In the genomic region with DNA sequence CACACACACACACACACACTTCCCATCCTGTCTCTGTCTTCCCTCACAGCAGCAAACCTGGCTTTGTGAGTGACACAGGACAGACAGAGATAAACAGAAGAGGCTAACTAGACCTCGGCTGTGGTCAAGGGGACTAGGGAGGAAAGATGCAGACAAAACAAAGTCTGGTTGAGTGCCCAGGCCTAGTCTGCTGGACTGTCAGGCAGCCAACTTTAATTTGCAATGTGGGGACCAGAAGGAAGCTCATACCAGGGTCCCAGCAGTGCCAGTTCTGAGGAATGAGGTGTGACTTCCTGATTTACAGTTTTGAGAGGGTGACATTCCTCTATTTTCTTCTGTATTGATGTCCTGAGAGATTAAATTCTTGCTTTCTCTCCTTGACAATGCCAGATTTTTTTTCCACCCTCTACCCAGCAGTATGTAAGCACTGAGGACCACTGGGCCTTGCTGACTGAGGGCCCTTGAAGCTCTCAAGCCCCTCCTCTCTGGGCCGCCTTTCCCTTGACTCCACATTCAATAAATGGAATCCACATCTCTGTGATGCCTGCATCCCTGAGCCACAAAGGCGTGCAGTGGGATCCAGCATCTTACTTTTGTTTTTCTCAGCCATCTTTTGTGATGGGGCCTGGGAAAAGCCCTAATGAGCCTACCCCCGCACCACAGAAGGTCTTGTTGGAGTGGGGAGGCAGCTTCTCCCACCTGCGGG, we compare ENCODE assay signal across 8 mouse cellular contexts.
DNase-seq lines count a peak whose midpoint lies in the region; ATAC-seq lines count a peak whose summit lies in the region.

No protein-coding gene starts in this region.

- no peak overlapping the region for H3K9ac ChIP-seq in intestine, embryonic 16.5 days (ENCODE audit: low read depth, low read length)
- no peak overlapping the region for H3K9ac ChIP-seq in intestine, embryonic 15.5 days

- H3K27me3 ChIP-seq in embryonic facial prominence, embryonic 10.5 days (replicated peaks; ENCODE audit: low read depth, poor library complexity, severe bottlenecking) = peaks cover 10% of the 10 kb centered on the region; the same call in 1 of the 2 replicates
- no peaks in the 10 kb centered on the region for H3K27me3 ChIP-seq in intestine, embryonic 16.5 days (replicated peaks; ENCODE audit: control insufficient read depth, insufficient read depth, low read length)
- no peaks in the 10 kb centered on the region for H3K27me3 ChIP-seq in intestine, embryonic 15.5 days (replicated peaks)

- H3K4me2 ChIP-seq in intestine, embryonic 16.5 days (ENCODE audit: low read depth, low read length) = no peak overlapping the region
- no peak overlapping the region for H3K4me2 ChIP-seq in intestine, embryonic 15.5 days (replicated peaks)

- H3K27ac ChIP-seq in embryonic facial prominence, embryonic 10.5 days (replicated peaks) = peak overlapping the region; percentile 68
- no peak overlapping the region for H3K27ac ChIP-seq in intestine, embryonic 16.5 days (ENCODE audit: low read length)
- H3K27ac ChIP-seq in intestine, embryonic 15.5 days = no peak overlapping the region

- H3K9me3 ChIP-seq in embryonic facial prominence, embryonic 10.5 days = no peaks in the 10 kb centered on the region
- H3K9me3 ChIP-seq in intestine, embryonic 16.5 days (ENCODE audit: control insufficient read depth, low read length) = no peaks in the 10 kb centered on the region
- no peaks in the 10 kb centered on the region for H3K9me3 ChIP-seq in intestine, embryonic 15.5 days

- H3K4me1 ChIP-seq in embryonic facial prominence, embryonic 10.5 days = peaks cover 27% of the 10 kb centered on the region
- H3K4me1 ChIP-seq in intestine, embryonic 16.5 days (ENCODE audit: control insufficient read depth, insufficient read depth, low read length) = peaks cover 4% of the 10 kb centered on the region; the same call in 1 of the 2 replicates
- 0 out of 2 replicates have a peak, but pooled peaks cover 3% of the 10 kb centered on the region for H3K4me1 ChIP-seq in intestine, embryonic 15.5 days (replicated peaks)

- H3K4me3 ChIP-seq in embryonic facial prominence, embryonic 10.5 days = peak overlapping the region; percentile 37; the same call in 1 of the 2 replicates
- no peak overlapping the region for H3K4me3 ChIP-seq in intestine, embryonic 16.5 days (ENCODE audit: low read length)
- no peak overlapping the region for H3K4me3 ChIP-seq in intestine, embryonic 15.5 days (replicated peaks)

- WGBS in embryonic facial prominence, embryonic 10.5 days = 23% methylated on average over 5 of the region's 5 CpGs
- WGBS in intestine, embryonic 16.5 days = 41% methylated on average over 5 of the region's 5 CpGs
- 41% methylated on average over 5 of the region's 5 CpGs for WGBS in intestine, embryonic 15.5 days

- H3K36me3 ChIP-seq in embryonic facial prominence, embryonic 10.5 days (replicated peaks) = no peaks in the 10 kb centered on the region
- no peaks in the 10 kb centered on the region for H3K36me3 ChIP-seq in intestine, embryonic 16.5 days (ENCODE audit: control insufficient read depth, insufficient read depth, low read length)
- H3K36me3 ChIP-seq in intestine, embryonic 15.5 days = no peaks in the 10 kb centered on the region

- ATAC-seq in intestine, embryonic 16.5 days = no peak
- no peak for ATAC-seq in intestine, embryonic 15.5 days

- peak; percentile 21 for DNase-seq in ZHBTc4 (ENCODE audit: low read depth, low spot score)
- peak; percentile 63 for DNase-seq in embryonic facial prominence, embryonic 10.5 days (ENCODE audit: low spot score)
- peak; percentile 64 to 65 for DNase-seq in heart, postnatal 10 days
- DNase-seq in mesoderm, embryonic 11.5 days (ENCODE audit: low read depth, low spot score) = peak; percentile 17
- no peak for DNase-seq in urinary bladder, adult 18-20 months (ENCODE audit: low spot score in 2 of 2)
- no peak for DNase-seq in spleen, postnatal 14 days (ENCODE audit: low spot score in 2 of 2)

- intact Hi-C loops in heart, postnatal 10 days (cut with DNase I) = no loop called here

Comparison
In these comparisons a context has a peak if more than half of its experiments do, and no peak if none do; other contexts are left out.
1. DNase-seq: peak in ZHBTc4 (single experiment), embryonic facial prominence, embryonic 10.5 days (single experiment), heart, postnatal 10 days (2 of 2) and mesoderm, embryonic 11.5 days (single experiment); none in urinary bladder, adult 18-20 months (0 of 2) and spleen, postnatal 14 days (0 of 2).